Mouse (Mus musculus) C2C12 (cell line): ENCODE measurements around the gene Pop4.

Experiments
- CTCF ChIP-seq: IDR thresholded peaks from one replicate; pipeline ENCODE4 v1.5.1; 2011; ENCODE audit not compliant: control insufficient read depth, insufficient read depth, insufficient read length
- FOSL1 ChIP-seq: IDR thresholded peaks from one replicate; pipeline ENCODE4 v1.8.0; 2011; ENCODE audit warnings: mild to moderate bottlenecking, low read length; ENCODE audit not compliant: poor library complexity, insufficient read depth, severe bottlenecking
- MAX ChIP-seq: IDR thresholded peaks from one replicate; pipeline ENCODE4 v1.6.1; 2011; ENCODE audit warnings: mild to moderate bottlenecking, control low read depth
- MYOG ChIP-seq: IDR thresholded peaks from one replicate; pipeline ENCODE4 v1.6.1; 2011; ENCODE audit not compliant: control insufficient read depth, insufficient read length; ENCODE audit errors: extremely low read depth
- USF1 ChIP-seq: IDR thresholded peaks from one replicate; pipeline ENCODE4 v1.6.1; 2011; ENCODE audit warnings: low read depth, mild to moderate bottlenecking, control low read depth, moderate library complexity

- TF ChIP-seq CTCF (no peak), MAX (no peak), USF1 (no peak), FOSL1 (peak; percentile 59), MYOG (no peak)
These were observed 40.9 kb downstream of the Pop4 start for GRCm38 (mm10) chr7:38230285-38230684.
